Mouse (Mus musculus) brain, embryonic 14.5 days (tissue): Measurements from ENCODE around the gene Rnf141.

Source experiments
- CTCF ChIP-seq: fragments of 200-500 bp; IDR thresholded peaks from 2 replicates; pipeline ENCODE4 v1.5.1; 2012; ENCODE audit warnings: inconsistent platforms, mild to moderate bottlenecking, moderate library complexity, borderline replicate concordance; ENCODE audit not compliant: insufficient read depth, insufficient read length; ENCODE audit errors: extremely low read depth
- POLR2A ChIP-seq: fragments of 200-500 bp; IDR thresholded peaks from 2 replicates; pipeline ENCODE4 v1.6.1; 2012; ENCODE audit warnings: mild to moderate bottlenecking, inconsistent platforms, borderline replicate concordance; ENCODE audit not compliant: poor library complexity, insufficient read depth, insufficient read length, severe bottlenecking; ENCODE audit errors: extremely low read depth

- no peak for TF ChIP-seq POLR2A
- no peak for TF ChIP-seq CTCF
Observed at GRCm38 (mm10) chr7:110810995-110811394, 33.3 kb downstream of the Rnf141 start.
